Mouse (Mus musculus): ENCODE data around the gene Dlx3. TPM values are rescaled to one million over a fixed set of nuclear protein-coding genes. Genes with fewer than 3 reads are reported as not detected.
A peak's percentile ranks its signal among the peaks of the same experiment; 100 is the strongest.

The Dlx3 gene
- 17.7 and 20.9 TPM in 2 replicates for polyA plus RNA-seq (2015; fragmentation: Nextera tagmentation; extraction: Ambion mirVana)

DNA sequence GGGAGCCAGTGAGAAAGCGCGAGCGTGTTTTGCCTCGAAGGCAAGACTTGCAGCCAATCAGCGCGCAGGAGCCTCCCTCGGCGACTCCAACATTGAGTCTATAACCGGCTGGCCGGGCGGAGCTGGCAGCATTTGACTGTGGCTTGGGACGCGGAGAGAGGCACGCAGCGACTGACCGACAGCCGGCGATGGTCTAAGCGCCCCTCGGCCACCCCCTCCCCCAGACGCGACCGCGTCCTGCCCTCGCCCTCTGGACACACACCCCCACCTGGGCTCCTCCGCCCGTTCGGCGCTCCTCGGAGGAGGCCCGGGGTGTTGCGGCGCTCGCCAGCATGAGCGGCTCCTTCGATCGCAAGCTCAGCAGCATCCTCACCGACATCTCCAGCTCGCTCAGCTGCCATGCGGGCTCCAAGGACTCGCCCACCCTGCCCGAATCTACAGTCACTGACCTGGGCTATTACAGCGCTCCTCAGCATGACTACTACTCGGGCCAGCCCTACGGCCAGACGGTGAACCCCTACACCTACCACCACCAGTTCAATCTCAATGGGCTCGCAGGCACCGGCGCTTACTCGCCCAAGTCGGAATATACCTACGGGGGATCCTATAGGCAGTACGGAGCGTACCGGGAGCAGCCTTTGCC, at the start of gene Dlx3:
Gene Dlx3, plus strand, starts transcription at position 130 of the 643 bp plus-strand sequence.
- Histone ChIP-seq H3K9me3 (no peaks in the 10 kb centered on the region), H3K9ac (peak within 1 kb of the TSS; percentile 31; the same call in 1 of the 2 replicates), H3K27ac (0 out of 2 replicates have a peak within 1 kb of the TSS, but pooled peaks have one; percentile 22), H3K36me3 (no peaks in the 10 kb centered on the region), H3K27me3 (peaks cover 81% of the 10 kb centered on the region), H3K4me3 (peak within 1 kb of the TSS; percentile 50), H3K4me2 (peak within 1 kb of the TSS; percentile 77), H3K4me1 (peaks cover 32% of the 10 kb centered on the region)
- no peak for ATAC-seq (ENCODE audit: insufficient number of reproducible peaks, low FRiP score, low TSS enrichment, low read depth)
- under 1% methylated on average over 54 of the region's 55 CpGs for WGBS

DNA sequence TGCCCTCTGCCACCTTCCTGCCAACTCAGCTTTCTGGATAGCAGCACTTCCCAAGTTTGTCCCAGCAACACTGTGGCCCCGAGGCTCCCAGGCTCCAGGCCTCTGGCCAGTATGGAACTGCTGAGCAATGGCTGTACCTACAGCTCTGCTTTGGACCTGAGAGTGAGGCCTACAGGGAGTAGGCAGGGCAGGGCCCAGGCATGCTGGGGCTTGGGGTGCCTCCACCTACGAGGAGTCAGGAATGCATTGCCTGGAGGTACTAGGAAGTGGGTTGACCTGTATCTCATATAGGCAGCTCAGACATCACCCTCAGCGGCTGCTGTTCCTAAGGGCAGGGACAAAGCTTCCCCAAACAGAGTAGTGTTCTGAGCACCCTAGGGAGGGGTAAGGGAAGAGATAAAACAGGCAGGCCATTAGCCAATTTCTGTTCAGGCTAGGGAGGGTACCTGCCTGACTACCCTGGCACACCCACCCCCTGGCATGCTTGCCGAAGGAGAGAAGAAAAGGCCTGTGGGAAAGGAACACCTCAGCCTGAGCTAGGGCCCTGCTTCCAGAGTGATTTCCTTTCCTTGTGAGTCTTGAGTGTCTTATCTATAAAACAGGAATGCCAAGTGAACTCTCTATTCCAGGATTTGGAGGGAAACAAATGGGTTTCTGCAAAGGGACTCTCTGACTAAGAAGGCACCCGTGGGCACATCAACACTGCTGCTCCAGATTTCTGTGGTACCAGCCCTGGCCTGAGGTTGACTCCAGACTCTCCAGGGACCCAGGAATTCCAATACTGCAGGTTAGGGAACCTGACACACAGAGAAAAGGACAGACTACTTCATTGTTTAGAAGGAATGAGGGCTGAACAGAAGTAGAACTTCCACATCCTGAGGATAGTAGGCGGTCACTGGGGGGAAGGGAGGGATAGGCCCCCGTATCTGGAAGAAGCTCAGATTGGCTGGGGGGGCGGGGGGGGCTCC, 49.5 kb upstream of the Dlx3 start:
- Histone ChIP-seq H3K4me3 (no peak overlapping the region), H3K27me3 (peaks cover 24% of the 10 kb centered on the region), H3K4me2 (no peak overlapping the region), H3K4me1 (peaks cover 38% of the 10 kb centered on the region), H3K9ac (no peak overlapping the region), H3K9me3 (no peaks in the 10 kb centered on the region), H3K36me3 (no peaks in the 10 kb centered on the region), H3K27ac (peak overlapping the region; percentile 59; the same call in 1 of the 2 replicates)
- WGBS, result 58% methylated on average over 8 of the region's 8 CpGs
- no peak for ATAC-seq (ENCODE audit: insufficient number of reproducible peaks, low FRiP score, low TSS enrichment, low read depth)

DNA sequence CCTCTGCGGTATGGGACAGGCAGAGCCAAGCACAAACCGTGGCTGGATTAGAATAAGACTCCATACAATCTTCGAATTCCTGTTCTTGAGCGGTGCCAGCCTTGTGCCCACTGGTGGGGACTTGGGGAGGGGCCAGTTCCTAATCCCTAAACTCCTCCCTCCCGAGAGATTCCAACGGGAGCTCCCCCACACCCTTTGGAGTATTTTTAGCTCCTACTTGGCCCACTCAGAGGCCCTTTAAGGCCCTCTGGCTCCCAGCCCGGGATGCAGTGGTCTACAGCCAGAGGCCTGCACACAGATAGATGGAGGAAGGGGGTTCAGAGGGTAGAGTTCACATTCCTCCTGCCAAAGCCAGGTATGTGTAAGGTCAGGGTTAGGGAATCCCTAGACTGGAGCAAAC, 48.7 kb upstream of the Dlx3 start:
- H3K4me1 ChIP-seq, result peaks cover 47% of the 10 kb centered on the region
- ATAC-seq (ENCODE audit: insufficient number of reproducible peaks, low FRiP score, low TSS enrichment, low read depth), result peak; percentile 22; the same call in 1 of the 2 replicates

DNA sequence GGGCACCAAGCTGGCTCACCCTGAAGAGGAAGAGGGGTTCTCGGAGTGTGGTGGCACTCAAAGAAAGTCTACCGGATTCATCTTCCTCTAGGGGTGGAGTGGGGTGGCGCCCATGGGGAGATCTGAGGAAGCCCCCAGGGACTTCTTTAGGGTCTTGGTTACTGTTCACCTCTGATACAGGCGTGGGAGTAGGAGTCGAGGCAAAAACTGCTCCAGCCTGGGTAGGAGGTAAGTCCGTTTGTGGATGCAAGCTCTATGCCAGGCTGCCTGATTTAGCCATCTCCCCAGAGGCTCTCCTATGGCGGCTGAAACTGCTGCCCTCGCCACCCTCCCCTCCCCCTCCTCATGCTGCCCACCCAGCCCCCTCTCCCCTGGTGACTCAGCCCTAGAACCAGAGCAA, 47.8 kb upstream of the Dlx3 start:
- 55% methylated on average over 8 of the region's 8 CpGs for WGBS
- ATAC-seq (ENCODE audit: insufficient number of reproducible peaks, low FRiP score, low TSS enrichment, low read depth), result no peak
- Histone ChIP-seq H3K9me3 (no peaks in the 10 kb centered on the region), H3K4me1 (peaks cover 54% of the 10 kb centered on the region), H3K27me3 (peaks cover 38% of the 10 kb centered on the region), H3K4me3 (no peak overlapping the region), H3K27ac (no peak overlapping the region), H3K36me3 (no peaks in the 10 kb centered on the region), H3K4me2 (no peak overlapping the region), H3K9ac (no peak overlapping the region)

More for the DNA sequence above, 48.7 kb upstream of the Dlx3 start:
- Histone ChIP-seq H3K27me3 (peaks cover 30% of the 10 kb centered on the region), H3K4me3 (no peak overlapping the region), H3K36me3 (no peaks in the 10 kb centered on the region), H3K9me3 (no peaks in the 10 kb centered on the region), H3K27ac (peak overlapping the region; percentile 59; the same call in 1 of the 2 replicates), H3K4me2 (no peak overlapping the region), H3K9ac (no peak overlapping the region)
- WGBS, result 39% methylated on average over 7 of the region's 7 CpGs

DNA sequence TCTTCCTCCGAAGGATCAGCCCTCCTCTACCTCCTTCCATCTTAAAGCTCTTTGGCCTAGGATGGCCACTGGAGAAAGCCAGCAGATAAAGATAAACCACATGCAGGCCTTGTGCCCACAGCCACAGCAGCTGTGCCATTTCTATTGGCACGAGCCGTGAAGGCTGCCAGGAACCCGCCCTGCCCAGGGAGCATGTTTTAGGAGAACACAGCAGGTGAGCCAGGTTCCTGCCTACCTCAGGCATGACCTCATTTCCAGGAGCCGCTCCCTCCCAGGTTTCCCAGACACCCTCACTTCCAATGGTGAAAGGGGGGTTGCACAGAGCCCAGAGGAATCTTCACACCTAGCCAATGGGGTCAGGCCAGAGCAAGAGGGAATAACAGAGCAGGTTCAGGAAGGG, 47.1 kb upstream of the Dlx3 start:
- no peak overlapping the region for H3K4me3 ChIP-seq
- peaks cover 45% of the 10 kb centered on the region for H3K27me3 ChIP-seq
- H3K9me3 ChIP-seq, result no peaks in the 10 kb centered on the region
- H3K9ac ChIP-seq, result no peak overlapping the region
- H3K4me1 ChIP-seq, result peaks cover 55% of the 10 kb centered on the region
- 0 out of 2 replicates have a peak overlapping the region, but pooled peaks have one; percentile 3 for H3K4me2 ChIP-seq
- no peak for ATAC-seq (ENCODE audit: insufficient number of reproducible peaks, low FRiP score, low TSS enrichment, low read depth)
- H3K36me3 ChIP-seq, result no peaks in the 10 kb centered on the region
- H3K27ac ChIP-seq, result no peak overlapping the region
- WGBS, result 44% methylated on average over 5 of the region's 5 CpGs

DNA sequence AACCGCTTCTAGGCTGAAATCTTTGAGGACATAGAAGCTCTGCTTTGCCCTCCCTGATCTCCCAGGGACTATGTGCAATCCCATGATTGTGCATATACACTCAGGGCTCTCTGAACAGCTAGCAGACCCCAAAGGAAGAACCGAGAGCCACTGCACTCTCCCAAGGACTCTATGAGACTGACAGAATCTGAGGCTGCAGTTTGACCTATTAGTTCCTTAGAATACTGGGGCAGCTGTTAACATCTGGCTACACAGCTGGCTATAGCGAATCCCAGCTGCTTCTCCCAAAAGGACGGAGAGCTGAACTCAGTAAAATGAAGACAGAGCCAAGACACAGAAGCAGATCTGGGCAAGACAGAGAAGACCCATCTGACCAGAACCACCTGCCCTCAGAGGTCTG, 46.1 kb upstream of the Dlx3 start:
- 61% methylated on average over 4 of the region's 4 CpGs for WGBS
- Histone ChIP-seq H3K9me3 (no peaks in the 10 kb centered on the region), H3K4me2 (no peak overlapping the region), H3K36me3 (no peaks in the 10 kb centered on the region), H3K9ac (no peak overlapping the region), H3K4me1 (peaks cover 57% of the 10 kb centered on the region), H3K27ac (no peak overlapping the region), H3K4me3 (no peak overlapping the region), H3K27me3 (peaks cover 55% of the 10 kb centered on the region)
- ATAC-seq (ENCODE audit: insufficient number of reproducible peaks, low FRiP score, low TSS enrichment, low read depth), result no peak

DNA sequence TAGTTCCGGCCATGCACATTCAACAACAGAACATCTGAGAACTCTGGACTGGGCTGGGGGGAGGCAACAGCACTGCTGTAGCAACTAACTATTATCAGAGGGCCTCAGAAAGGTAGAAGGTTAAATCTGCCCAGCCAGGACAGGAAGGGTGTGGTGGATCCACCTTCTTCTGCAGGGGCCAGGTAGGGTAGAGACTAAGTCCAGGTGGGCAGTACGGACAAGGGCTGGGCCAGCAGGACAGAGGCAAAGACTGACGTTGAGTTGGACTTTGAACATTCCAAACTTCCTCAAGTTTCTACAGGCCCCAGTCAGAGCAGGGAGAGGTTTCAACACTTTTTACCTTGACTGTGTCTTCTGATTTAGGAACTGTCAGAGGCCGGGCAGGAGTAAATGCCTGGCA, 45.2 kb upstream of the Dlx3 start:
- Histone ChIP-seq H3K4me1 (peaks cover 61% of the 10 kb centered on the region), H3K9ac (no peak overlapping the region)

DNA sequence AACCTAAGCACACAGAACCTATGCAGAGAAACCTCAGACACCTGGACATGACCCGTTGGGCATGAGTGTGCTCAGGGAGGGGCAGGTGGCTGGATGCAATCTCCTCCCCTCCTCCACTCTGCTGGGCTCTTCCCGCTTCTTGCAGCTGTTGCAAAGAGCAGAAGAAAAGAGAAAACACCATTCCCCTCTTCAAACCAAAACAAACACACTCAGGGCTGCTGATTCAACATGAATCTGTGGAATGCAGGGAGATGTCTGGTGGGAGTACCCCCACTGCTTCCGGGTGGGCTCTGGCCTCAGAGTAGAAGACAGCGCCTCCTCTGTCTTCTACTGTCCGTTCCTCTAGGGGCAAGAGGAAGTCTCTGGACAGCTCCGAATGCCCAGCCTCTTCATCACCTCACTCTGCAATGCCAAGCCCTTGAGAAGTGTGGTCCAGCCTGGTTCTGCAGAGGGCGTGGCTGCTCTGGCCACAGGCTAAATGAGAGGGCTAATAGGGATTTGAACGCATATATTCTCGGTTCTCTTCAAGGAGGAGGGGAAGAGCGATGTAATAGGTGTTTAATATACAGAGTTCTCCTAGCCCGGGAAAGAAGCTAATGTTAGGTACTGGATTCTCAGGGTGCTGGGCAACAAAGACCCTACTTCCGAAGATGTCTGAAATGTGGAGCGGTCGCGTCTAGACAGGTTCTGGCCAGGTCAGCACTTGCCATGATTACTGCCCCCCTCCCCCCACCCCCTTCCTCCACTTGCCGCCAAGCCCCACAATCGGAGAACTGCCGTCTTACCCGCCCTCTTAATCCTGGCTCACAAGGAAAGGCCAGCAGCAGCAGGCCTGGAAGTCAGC, 44.5 kb upstream of the Dlx3 start:
- ATAC-seq (ENCODE audit: insufficient number of reproducible peaks, low FRiP score, low TSS enrichment, low read depth), result no peak
- Histone ChIP-seq H3K4me2 (peak overlapping the region; percentile 89), H3K36me3 (no peaks in the 10 kb centered on the region), H3K27ac (no peak overlapping the region), H3K9ac (0 out of 2 replicates have a peak overlapping the region, but pooled peaks have one; percentile 44), H3K4me1 (peaks cover 60% of the 10 kb centered on the region), H3K4me3 (peak overlapping the region; percentile 52), H3K27me3 (peaks cover 65% of the 10 kb centered on the region), H3K9me3 (no peaks in the 10 kb centered on the region)
- 8% methylated on average over 19 of the region's 19 CpGs for WGBS

More for the DNA sequence above, 45.2 kb upstream of the Dlx3 start:
- Histone ChIP-seq H3K27me3 (peaks cover 64% of the 10 kb centered on the region), H3K27ac (no peak overlapping the region), H3K4me3 (peak overlapping the region; percentile 52), H3K36me3 (no peaks in the 10 kb centered on the region), H3K9me3 (no peaks in the 10 kb centered on the region), H3K4me2 (peak overlapping the region; percentile 89)
- no peak for ATAC-seq (ENCODE audit: insufficient number of reproducible peaks, low FRiP score, low TSS enrichment, low read depth)
- WGBS, result 59% methylated on average over 4 of the region's 4 CpGs

DNA sequence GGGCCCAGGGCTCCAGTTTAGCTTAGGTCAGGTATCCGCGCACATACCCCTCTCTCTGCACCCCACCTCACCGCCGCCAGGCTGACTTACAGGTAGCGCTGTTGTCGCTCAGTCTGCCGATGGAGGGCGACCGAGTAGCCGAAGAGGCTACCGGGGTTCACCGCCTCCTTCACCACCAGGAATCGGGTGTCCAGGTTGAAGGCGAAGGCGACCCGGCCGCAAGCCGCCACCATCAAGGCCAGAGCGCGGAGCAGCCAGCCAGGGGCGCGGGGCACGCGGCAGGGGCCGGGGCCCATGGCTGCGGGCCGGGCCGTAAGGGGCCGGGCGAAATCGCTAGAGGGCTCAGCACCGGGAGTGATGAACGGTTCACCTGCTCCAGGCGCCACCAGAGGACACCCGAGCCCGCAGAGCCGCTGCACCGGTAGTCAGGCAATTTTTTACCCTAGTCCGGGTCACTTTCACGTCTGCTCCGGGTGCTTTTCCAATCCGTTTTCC, 43.8 kb upstream of the Dlx3 start:
- Histone ChIP-seq H3K4me3 (peak overlapping the region; percentile 52), H3K9me3 (no peaks in the 10 kb centered on the region), H3K27me3 (peaks cover 65% of the 10 kb centered on the region), H3K4me2 (peak overlapping the region; percentile 89), H3K27ac (no peak overlapping the region), H3K4me1 (peaks cover 54% of the 10 kb centered on the region), H3K36me3 (no peaks in the 10 kb centered on the region), H3K9ac (peak overlapping the region; percentile 44; the same call in 1 of the 2 replicates)
- ATAC-seq (ENCODE audit: insufficient number of reproducible peaks, low FRiP score, low TSS enrichment, low read depth), result no peak
- WGBS, result 1% methylated on average over 42 of the region's 42 CpGs

DNA sequence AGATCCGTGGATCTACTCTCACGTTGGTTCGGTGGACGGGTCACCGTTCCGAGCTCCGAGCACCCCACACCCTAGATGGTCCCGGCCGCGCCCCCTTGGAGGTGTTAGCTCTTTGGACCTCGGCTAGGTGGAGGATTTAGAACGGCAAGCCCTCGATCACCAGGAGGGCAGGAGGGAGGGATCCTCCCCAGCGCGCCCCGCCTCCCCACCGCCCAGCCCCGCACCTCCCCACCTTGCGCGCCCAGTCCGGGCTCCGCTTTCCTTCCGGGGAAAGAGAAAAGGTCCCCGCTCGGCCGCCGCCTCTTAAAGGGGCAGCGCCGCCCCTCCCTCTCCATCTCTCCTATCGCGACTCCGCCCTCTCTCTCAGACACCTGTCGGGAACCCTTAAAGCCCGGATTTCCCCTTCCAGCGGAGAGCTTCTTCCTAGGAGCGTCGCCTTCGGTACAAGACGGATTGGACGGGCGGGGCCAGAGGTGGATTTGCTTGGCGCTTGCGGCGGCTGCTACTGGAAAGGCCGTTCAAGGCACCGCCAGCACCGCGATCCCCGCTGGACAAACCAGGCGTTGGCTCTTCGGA, 43.3 kb upstream of the Dlx3 start, which contains the start of gene Itga3:
Gene Itga3, minus strand, starts transcription at position 266 of the 576 bp plus-strand sequence.
- Histone ChIP-seq H3K4me1 (peaks cover 49% of the 10 kb centered on the region), H3K4me2 (peak within 1 kb of the TSS; percentile 89), H3K27ac (no peak within 1 kb of the TSS), H3K27me3 (peaks cover 65% of the 10 kb centered on the region), H3K9ac (peak within 1 kb of the TSS; percentile 44; the same call in 1 of the 2 replicates), H3K9me3 (no peaks in the 10 kb centered on the region), H3K36me3 (no peaks in the 10 kb centered on the region), H3K4me3 (peak within 1 kb of the TSS; percentile 52)
- peak; percentile 38; the same call in 1 of the 2 replicates for ATAC-seq (ENCODE audit: insufficient number of reproducible peaks, low FRiP score, low TSS enrichment, low read depth)
- under 1% methylated on average over 47 of the region's 51 CpGs for WGBS

DNA sequence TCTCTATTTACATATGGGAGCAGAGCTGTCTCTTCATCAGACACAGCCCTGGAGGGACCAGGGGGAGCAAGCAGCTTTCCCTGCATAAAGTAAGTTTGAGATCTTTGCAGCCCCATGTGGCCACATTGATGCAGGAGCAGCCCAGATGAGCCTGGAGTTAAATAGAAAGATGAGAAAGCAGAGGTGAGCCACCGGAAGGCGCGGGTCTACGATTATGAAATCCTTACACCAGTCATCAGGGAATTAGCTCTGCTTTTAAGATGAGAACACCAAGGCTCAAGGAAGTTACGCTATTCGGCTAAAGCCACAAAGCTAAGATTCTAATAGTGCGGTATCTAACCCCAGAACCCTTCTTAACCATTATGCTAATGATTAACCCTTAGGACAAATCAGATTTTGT, 42.0 kb upstream of the Dlx3 start:
- Histone ChIP-seq H3K27me3 (peaks cover 61% of the 10 kb centered on the region), H3K9me3 (no peaks in the 10 kb centered on the region), H3K4me3 (no peak overlapping the region), H3K27ac (no peak overlapping the region), H3K4me1 (peaks cover 35% of the 10 kb centered on the region), H3K36me3 (no peaks in the 10 kb centered on the region), H3K9ac (no peak overlapping the region), H3K4me2 (no peak overlapping the region)
- 57% methylated on average over 7 of the region's 7 CpGs for WGBS
- ATAC-seq (ENCODE audit: insufficient number of reproducible peaks, low FRiP score, low TSS enrichment, low read depth), result no peak
